Mouse (Mus musculus) cerebellum, adult 9-10 months (tissue): ENCODE data around the gene Pga5.
A peak's percentile ranks its signal among the peaks of the same experiment; 100 is the strongest.

Experiments used
- DNase-seq: peaks from one replicate; pipeline ENCODE4 v3.0.0; 2022

The Pga5 gene

GRCm38 (mm10) chr19:10662665-10663064 lies 15.2 kb downstream of the Pga5 start:
- DNase-seq = no peak

GRCm38 (mm10) chr19:10661919-10662318 lies 16.0 kb downstream of the Pga5 start:
- DNase-seq = no peak

GRCm38 (mm10) chr19:10661373-10661772 lies 16.5 kb downstream of the Pga5 start:
- DNase-seq = no peak

GRCm38 (mm10) chr19:10658406-10658805 lies 19.5 kb downstream of the Pga5 start:
- DNase-seq = no peak

- DNase-seq = no peak
Measured at GRCm38 (mm10) chr19:10657742-10658141, 20.1 kb downstream of the Pga5 start.

GRCm38 (mm10) chr19:10656058-10656457 lies 21.8 kb downstream of the Pga5 start:
- DNase-seq = no peak

- DNase-seq = no peak
Measured at GRCm38 (mm10) chr19:10648156-10648555, 29.7 kb downstream of the Pga5 start.

GRCm38 (mm10) chr19:10645616-10646015 lies 32.3 kb downstream of the Pga5 start:
- no peak for DNase-seq

- DNase-seq = no peak
Measured at GRCm38 (mm10) chr19:10640589-10641378, 37.1 kb downstream of the Pga5 start.

GRCm38 (mm10) chr19:10640080-10640479 lies 37.8 kb downstream of the Pga5 start:
- no peak for DNase-seq

- DNase-seq = no peak
Measured at GRCm38 (mm10) chr19:10637840-10638239, 40.0 kb downstream of the Pga5 start.

- peak; percentile 68 for DNase-seq
Measured at GRCm38 (mm10) chr19:10634872-10635318, 43.0 kb downstream of the Pga5 start.

- DNase-seq = peak; percentile 54
Measured at GRCm38 (mm10) chr19:10634106-10634871, 43.6 kb downstream of the Pga5 start, which contains the start of gene Vwce. Gene Vwce (plus strand): TSS chr19:10634213.
